Mouse (Mus musculus) E14TG2a.4 (cell line): ENCODE measurements around the gene Nifk.

Source experiments
- CTCF ChIP-seq: conservative IDR thresholded peaks from 2 replicates; pipeline ENCODE4 v1.5.1; 2014; ENCODE audit warnings: low read length
- POU5F1 ChIP-seq: IDR thresholded peaks from 2 replicates; pipeline ENCODE4 v1.6.1; 2014; ENCODE audit warnings: low read length, borderline replicate concordance

GRCm38 (mm10) chr1:118368721-118369461 lies 47.3 kb downstream of the Nifk start:
- TF ChIP-seq CTCF: no peak
- no peak for TF ChIP-seq POU5F1
